Mouse (Mus musculus) hindbrain, embryonic 10.5 days (tissue): Measurements from ENCODE around the gene Dcpp3. TPM values are rescaled to one million over a fixed set of nuclear protein-coding genes. Genes with fewer than 3 reads are reported as not detected.
"Not testable (repeated sequence)": the region's sequence is repeated elsewhere in the genome, so short reads cannot be mapped to it uniquely, and the experiment has no call there.

ENCODE experiments used
- DNase-seq: peaks from one replicate; pipeline ENCODE4 v3.0.0-alpha.2; 2017; ENCODE audit warnings: low spot score
- H3K27ac ChIP-seq: fragments of 300-500 bp; sonication (generic); 2 replicates; pipeline ENCODE4 v1.5.1; 2016; ENCODE audit warnings: mild to moderate bottlenecking, moderate library complexity
- H3K27me3 ChIP-seq: fragments of 300-500 bp; sonication (generic); 2 replicates; pipeline ENCODE4 v1.6.1; 2016; ENCODE audit warnings: mild to moderate bottlenecking; ENCODE audit not compliant: poor library complexity, insufficient read depth, severe bottlenecking
- H3K36me3 ChIP-seq: fragments of 300-500 bp; sonication (generic); 2 replicates; pipeline ENCODE4 v1.6.1; 2016; ENCODE audit warnings: mild to moderate bottlenecking, moderate library complexity
- H3K4me1 ChIP-seq: fragments of 300-500 bp; sonication (generic); replicated peaks from 2 replicates; pipeline ENCODE4 v1.6.1; 2016; ENCODE audit warnings: mild to moderate bottlenecking
- H3K4me3 ChIP-seq: fragments of 300-500 bp; sonication (generic); 2 replicates; pipeline ENCODE4 v1.5.1; 2016; ENCODE audit warnings: mild to moderate bottlenecking, moderate library complexity
- H3K9me3 ChIP-seq: fragments of 300-500 bp; sonication (generic); 2 replicates; pipeline ENCODE4 v1.6.1; 2016; ENCODE audit warnings: mild to moderate bottlenecking, moderate library complexity
- WGBS: fragments of 180-500 bp; shearing (Covaris S2); methylation state at CpG from one replicate; pipeline ENCODE4 v1.1.7; 2016; 5-methylcytosine and 5-hydroxymethylcytosine counted together
- polyA plus RNA-seq: library from polyadenylated mRNA; unstranded; fragments of >200 nt; fragmentation: Nextera tagmentation; extraction: Ambion mirVana; gene quantifications from 2 replicates; pipeline ENCODE4 v1.2.1, GENCODE M21; 2016

The Dcpp3 gene
- polyA plus RNA-seq, result not detected in 2 replicates

DNA sequence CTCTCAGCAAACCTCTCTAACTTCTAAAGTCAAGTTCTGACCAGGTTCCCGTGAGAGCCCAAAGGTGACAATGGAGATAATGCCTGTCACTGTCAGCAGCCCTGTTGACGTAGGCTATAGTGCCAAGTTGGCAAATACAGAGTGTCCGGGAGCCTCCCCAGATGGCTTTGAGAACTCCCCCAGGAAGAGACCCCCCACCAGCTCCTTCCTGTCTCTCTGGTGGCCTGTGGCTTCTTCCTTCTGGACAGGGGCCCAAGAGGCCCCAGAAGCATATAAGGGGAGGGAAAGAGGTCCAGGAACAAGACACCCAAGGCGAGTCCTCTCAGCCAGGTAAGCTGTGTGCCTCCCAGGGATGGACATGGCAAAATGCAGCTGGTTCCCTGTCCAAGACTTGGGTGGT lies at the start of gene Dcpp3:
Gene Dcpp3, plus strand, starts transcription at position 301 of the 400 bp plus-strand sequence.
- not testable (repeated sequence) for H3K4me3 ChIP-seq, H3K36me3 ChIP-seq, H3K4me1 ChIP-seq, DNase-seq, H3K27ac ChIP-seq, H3K27me3 ChIP-seq, H3K9me3 ChIP-seq
- 81% methylated on average over 4 of the region's 4 CpGs for WGBS

DNA sequence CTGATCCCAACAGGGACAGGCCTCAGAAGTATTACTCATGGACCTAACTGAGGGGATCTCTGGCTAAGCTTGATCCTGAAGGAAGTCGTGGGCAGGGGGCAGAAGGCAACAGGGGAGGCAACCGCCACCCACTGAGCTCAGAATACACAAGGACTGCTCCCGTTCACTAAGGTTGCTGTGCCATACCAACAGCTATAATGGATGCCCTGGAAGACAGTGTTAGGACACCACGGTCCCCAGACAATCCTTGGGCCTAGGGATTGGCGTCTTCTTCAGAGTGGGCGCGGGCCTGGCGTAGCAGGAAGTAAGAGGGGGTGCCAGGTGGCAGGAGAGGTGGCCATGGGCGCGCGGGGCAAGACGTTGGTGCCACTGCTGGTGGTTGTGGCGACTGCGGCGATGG lies 49.5 kb upstream of the Dcpp3 start, which contains the start of gene Prss21:
Gene Prss21, plus strand, starts transcription at position 301 of the 400 bp plus-strand sequence.
- Histone ChIP-seq H3K36me3 (no peaks in the 10 kb centered on the region), H3K9me3 (0 out of 2 replicates have a peak, but pooled peaks cover 4% of the 10 kb centered on the region), H3K4me1 (0 out of 2 replicates have a peak, but pooled peaks cover 4% of the 10 kb centered on the region), H3K27ac (no peak within 1 kb of the TSS), H3K27me3 (no peaks in the 10 kb centered on the region), H3K4me3 (no peak within 1 kb of the TSS)
- WGBS, result 83% methylated on average over 15 of the region's 15 CpGs
- DNase-seq, result no peak

DNA sequence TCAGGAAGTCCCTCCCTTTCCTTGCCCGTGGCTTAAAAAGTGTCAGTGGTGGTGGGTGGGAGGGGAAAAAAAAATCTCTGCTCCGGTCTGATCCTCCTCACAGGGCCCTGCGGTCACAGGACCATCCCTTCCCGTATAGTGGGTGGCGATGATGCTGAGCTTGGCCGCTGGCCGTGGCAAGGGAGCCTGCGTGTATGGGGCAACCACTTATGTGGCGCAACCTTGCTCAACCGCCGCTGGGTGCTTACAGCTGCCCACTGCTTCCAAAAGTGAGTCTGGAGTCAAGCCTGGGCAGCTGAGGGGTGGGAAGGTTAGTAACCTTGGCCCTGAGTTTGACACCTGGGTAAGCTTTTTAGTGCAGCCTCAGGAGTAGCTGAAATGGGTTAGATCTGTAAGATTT lies 48.7 kb upstream of the Dcpp3 start:
- no peak for DNase-seq
- Histone ChIP-seq H3K27me3 (no peaks in the 10 kb centered on the region), H3K4me1 (0 out of 2 replicates have a peak, but pooled peaks cover 4% of the 10 kb centered on the region), H3K9me3 (0 out of 2 replicates have a peak, but pooled peaks cover 4% of the 10 kb centered on the region), H3K36me3 (no peaks in the 10 kb centered on the region), H3K4me3 (no peak overlapping the region), H3K27ac (no peak overlapping the region)
- 90% methylated on average over 11 of the region's 11 CpGs for WGBS

DNA sequence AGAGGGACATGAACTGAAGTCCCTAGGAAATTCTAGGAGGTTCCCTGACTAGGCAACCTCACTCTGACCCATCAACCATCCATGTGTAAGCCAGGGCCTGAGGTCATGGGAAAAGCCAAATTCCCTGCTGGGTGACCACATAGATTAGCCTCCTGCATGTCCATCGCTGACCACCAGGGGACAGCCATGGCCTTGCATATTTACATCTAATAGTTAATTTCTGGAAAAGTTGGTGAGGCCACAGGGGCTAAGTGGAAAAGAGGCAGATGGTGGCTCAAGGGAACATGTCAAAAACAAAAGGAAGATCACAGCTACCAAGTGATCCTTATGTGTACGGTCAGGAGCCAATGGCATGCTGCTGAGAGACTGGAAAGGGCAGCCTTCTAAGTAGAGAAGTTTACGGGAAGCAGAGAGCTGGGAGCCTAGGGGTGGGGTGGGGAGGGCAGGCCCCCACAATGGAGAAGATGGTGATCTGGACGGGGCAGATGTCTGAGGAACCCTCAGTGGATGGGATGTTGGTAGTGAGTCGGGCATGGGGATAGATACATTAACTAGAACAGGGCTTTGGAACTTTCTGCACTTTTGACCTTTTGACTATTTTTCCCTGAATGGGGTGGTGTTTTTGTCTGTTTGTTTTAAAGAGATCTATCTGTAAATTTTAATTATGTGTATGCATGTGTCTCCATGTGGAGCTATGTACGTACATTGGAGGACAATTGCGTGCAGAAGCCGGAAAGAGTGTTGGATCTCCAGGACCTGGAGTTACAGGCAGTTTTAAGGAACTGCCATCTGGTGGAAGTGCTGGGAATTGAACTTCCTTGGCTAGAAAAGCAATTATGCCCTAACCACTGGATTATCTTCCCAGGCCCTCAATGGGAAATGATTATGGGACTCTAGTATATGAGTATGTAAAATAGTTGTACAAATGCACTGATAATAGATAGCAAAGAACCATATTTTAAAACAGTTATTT lies 43.1 kb upstream of the Dcpp3 start:
- Histone ChIP-seq H3K27me3 (no peaks in the 10 kb centered on the region), H3K9me3 (no peaks in the 10 kb centered on the region), H3K27ac (no peak overlapping the region), H3K4me3 (no peak overlapping the region), H3K4me1 (peaks cover 7% of the 10 kb centered on the region; the same call in 1 of the 2 replicates), H3K36me3 (no peaks in the 10 kb centered on the region)
- peak; percentile 69 for DNase-seq
- WGBS, result 53% methylated on average over 8 of the region's 8 CpGs

DNA sequence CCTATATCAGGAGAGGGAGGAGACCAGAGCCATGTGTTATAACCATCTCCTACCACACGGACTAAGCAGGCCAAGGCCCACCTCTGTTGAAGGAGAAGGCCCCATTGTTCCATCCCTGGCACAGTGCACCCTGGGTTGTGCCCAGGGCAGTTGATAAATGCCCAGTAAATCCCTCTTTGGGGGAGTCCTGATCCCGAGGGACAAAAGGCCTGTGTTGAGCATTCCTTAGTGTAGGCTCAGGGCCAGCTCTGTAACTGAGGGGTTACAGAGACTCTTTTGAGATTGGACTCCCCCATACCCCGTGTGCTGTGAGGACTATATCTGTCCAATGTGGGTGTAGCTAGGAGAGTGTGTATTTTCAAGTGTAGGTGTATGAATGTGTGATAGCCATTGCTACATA lies 40.5 kb upstream of the Dcpp3 start:
- H3K27me3 ChIP-seq, result no peaks in the 10 kb centered on the region
- peaks cover 2% of the 10 kb centered on the region; the same call in 1 of the 2 replicates for H3K4me1 ChIP-seq
- H3K4me3 ChIP-seq, result no peak overlapping the region
- H3K9me3 ChIP-seq, result no peaks in the 10 kb centered on the region
- 64% methylated on average over 3 of the region's 3 CpGs for WGBS
- H3K36me3 ChIP-seq, result no peaks in the 10 kb centered on the region
- H3K27ac ChIP-seq, result no peak overlapping the region
- DNase-seq, result no peak

DNA sequence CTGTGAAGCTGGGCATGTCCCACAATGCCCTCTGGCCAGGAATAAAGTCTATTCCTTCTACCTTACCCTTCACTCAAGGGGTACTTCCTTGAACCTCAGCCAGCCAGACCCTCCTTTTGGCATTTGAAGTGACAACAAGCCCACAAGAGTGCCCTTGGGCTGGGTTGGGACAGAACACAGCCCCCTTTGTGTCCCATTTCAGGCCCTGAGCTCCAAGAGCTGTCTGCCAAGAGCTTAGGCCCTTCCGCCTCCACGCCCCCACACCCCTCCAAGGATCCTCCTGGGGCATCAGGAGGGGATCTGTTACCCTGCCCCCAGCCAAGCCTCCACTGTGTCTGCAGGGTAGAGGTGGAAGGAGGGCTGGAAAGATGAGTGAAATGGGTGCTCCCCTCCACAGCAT lies 40.1 kb upstream of the Dcpp3 start:
- DNase-seq, result no peak
- Histone ChIP-seq H3K4me3 (no peak overlapping the region), H3K27ac (no peak overlapping the region), H3K4me1 (peaks cover 2% of the 10 kb centered on the region; the same call in 1 of the 2 replicates), H3K9me3 (no peaks in the 10 kb centered on the region), H3K27me3 (no peaks in the 10 kb centered on the region), H3K36me3 (no peaks in the 10 kb centered on the region)
- 83% methylated on average over 2 of the region's 2 CpGs for WGBS

DNA sequence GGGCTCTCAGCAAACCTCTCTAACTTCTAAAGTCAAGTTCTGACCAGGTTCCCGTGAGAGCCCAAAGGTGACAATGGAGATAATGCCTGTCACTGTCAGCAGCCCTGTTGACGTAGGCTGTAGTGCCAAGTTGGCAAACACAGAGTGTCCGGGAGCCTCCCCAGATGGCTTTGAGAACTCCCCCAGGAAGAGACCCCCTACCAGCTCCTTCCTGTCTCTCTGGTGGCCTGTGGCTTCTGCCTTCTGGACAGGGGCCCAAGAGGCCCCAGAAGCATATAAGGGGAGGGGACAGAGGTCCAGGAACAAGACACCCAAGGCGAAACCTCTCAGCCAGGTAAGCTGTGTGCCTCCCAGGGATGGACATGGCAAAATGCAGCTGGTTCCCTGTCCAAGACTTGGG lies 36.7 kb upstream of the Dcpp3 start, which contains the start of the genes Dcpp1 and Dcpp2:
Gene Dcpp1, plus strand, starts transcription at position 301 of the 400 bp plus-strand sequence.
Gene Dcpp2, plus strand, starts transcription at position 305 of the 400 bp plus-strand sequence.
- 78% methylated on average over 4 of the region's 4 CpGs for WGBS

DNA sequence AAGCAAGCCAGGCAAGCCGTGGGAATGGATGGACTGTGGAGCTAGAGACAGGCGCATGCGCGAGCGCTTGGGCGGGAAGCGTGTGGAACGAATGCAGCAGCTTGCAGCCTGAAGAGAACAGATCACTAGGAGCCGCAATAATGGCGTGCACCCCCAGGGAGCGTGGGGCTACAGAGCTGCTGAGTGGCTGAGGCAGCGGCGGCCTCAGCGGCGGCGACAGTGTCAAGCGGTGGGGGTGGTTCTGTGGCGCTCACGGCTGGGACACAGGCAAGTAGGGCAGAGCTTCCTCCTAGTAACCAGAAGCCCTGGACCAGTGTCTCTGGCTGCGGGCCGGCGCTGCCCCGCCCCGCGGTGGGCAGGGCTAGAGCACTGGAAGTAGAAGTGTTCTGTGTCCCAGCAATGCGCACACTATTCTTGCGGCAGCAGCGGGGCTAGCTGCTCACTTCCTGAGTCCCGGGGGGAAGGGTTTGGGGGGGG lies 7.3 kb downstream of the Dcpp3 start:
- peak overlapping the region; percentile 95 for H3K27ac ChIP-seq
- peaks cover 10% of the 10 kb centered on the region for H3K4me1 ChIP-seq
- 0 out of 2 replicates have a peak, but pooled peaks cover 3% of the 10 kb centered on the region for H3K27me3 ChIP-seq
- peak overlapping the region; percentile 63 for H3K4me3 ChIP-seq
- no peaks in the 10 kb centered on the region for H3K36me3 ChIP-seq
- H3K9me3 ChIP-seq, result no peaks in the 10 kb centered on the region
- peak; percentile 95 for DNase-seq
- under 1% methylated on average over 29 of the region's 29 CpGs for WGBS

More for the DNA sequence above, 36.7 kb upstream of the Dcpp3 start, which contains the start of the genes Dcpp1 and Dcpp2:
- H3K36me3 ChIP-seq, H3K9me3 ChIP-seq, H3K27ac ChIP-seq, H3K27me3 ChIP-seq, H3K4me3 ChIP-seq, H3K4me1 ChIP-seq, DNase-seq: not testable (repeated sequence)

DNA sequence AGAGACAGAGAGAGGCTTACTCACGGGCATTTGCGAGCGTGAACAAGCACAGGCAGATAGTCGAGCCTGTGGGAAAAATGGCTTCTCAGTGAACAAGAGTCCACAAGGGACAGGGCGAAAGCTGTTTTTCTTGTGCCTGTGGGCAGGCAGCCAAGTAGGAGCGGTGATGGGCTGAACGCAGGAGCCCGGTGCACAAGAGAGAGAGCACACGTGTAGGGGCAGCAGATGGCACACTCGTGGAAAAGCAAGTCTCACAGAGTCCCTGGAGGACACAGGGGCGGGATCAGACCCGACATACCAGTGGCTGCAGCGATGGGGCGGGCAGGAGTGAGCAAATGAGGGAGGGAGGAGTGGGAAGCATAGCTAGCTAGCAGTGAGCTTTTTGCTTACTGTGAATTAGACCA lies 7.8 kb downstream of the Dcpp3 start:
- peak; percentile 73 for DNase-seq
- WGBS, result under 1% methylated on average over 14 of the region's 14 CpGs
- H3K27me3 ChIP-seq, result 0 out of 2 replicates have a peak, but pooled peaks cover 3% of the 10 kb centered on the region
- peak overlapping the region; percentile 95 for H3K27ac ChIP-seq
- no peaks in the 10 kb centered on the region for H3K36me3 ChIP-seq
- no peaks in the 10 kb centered on the region for H3K9me3 ChIP-seq
- peaks cover 10% of the 10 kb centered on the region for H3K4me1 ChIP-seq
- peak overlapping the region; percentile 63 for H3K4me3 ChIP-seq

DNA sequence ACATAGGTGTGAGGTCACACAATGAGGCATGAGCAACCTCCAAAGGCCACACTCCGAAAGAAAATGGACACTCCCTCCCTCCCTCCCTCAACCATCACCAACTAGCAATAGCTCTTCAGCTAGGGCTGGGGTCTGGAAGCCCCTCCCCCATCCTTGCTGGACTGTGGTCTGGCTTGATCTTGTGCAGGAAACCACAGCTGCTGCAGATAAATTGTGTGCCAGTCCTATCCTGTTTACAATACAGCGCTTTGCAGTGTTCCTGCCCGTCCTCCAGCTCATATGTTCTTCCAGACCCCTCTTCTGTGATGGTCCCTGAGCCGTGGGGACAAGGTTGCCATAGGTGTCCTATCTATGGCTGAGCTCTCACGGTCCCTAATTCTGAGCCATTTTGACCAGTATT lies 13.9 kb downstream of the Dcpp3 start:
- Histone ChIP-seq H3K27me3 (no peaks in the 10 kb centered on the region), H3K9me3 (no peaks in the 10 kb centered on the region), H3K27ac (no peak overlapping the region), H3K36me3 (no peaks in the 10 kb centered on the region), H3K4me1 (no peaks in the 10 kb centered on the region), H3K4me3 (no peak overlapping the region)
- no peak for DNase-seq
- 88% methylated on average over 5 of the region's 5 CpGs for WGBS

DNA sequence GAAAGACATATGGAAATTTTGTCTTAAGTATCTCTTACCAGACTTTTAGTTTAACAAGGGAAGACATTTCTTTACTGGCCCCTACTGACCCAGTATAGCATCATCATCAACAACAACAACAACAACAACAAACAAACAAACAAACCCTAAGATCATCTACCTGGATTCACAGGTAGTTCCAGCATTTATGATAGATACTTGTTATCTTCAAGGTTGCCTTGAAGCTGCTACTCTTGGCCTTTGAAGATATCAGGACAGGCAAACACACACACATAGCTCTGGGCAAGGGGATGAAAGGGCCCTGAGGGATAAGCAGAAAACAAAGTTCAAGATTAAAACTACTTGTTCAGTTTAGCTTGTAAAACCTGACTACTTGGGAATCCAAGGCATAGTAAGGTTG lies 24.1 kb downstream of the Dcpp3 start, which contains the start of gene Sbp:
Gene Sbp, plus strand, starts transcription at position 301 of the 400 bp plus-strand sequence.
- Histone ChIP-seq H3K4me3 (no peak within 1 kb of the TSS), H3K4me1 (no peaks in the 10 kb centered on the region), H3K27ac (no peak within 1 kb of the TSS), H3K9me3 (no peaks in the 10 kb centered on the region), H3K36me3 (no peaks in the 10 kb centered on the region), H3K27me3 (no peaks in the 10 kb centered on the region)
- no peak for DNase-seq

DNA sequence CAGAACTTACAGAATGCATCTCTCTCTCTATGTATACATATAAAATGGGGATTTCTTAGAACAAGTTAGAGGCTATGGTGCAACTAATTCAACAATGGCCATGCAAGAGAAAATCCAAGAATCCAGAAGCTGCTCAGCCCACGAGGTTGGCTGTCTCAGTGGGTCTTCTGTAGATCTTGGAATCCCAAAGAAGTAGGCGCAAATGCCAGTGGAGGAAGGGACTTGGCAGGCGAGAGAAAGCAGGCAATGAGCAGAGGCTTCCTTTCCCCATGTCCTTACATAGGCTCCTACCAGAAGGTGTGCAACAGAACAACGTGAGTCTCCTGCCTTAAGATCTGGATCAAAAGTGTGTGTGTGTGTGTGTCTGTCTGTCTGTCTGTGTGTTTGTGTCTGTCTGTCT lies 30.2 kb downstream of the Dcpp3 start:
- H3K4me1 ChIP-seq, H3K9me3 ChIP-seq, H3K4me3 ChIP-seq, H3K27me3 ChIP-seq, DNase-seq, H3K36me3 ChIP-seq, H3K27ac ChIP-seq: not testable (repeated sequence)
- WGBS, result 82% methylated on average over 4 of the region's 4 CpGs

DNA sequence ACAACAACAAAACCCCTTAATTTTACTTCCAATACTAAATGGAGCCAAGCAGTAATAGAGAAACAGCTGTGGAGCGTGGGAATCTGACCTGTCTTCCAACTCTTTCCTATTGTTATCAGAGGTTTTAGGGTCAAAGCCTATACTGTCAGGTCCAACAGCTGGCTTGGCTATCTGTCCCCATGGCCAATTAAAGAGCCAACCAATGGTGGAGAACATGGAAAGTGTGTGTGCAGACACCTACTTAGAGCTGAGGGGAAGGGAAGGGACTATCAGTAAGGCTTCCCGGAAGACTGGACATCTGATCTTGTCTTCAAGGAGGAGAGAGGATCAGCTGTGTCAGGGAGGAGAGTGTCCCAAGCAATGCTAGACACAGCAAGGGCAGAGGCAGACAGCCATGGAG lies 31.8 kb downstream of the Dcpp3 start:
- Histone ChIP-seq H3K9me3 (no peaks in the 10 kb centered on the region), H3K4me1 (no peaks in the 10 kb centered on the region), H3K36me3 (no peaks in the 10 kb centered on the region), H3K27ac (no peak overlapping the region), H3K27me3 (no peaks in the 10 kb centered on the region), H3K4me3 (no peak overlapping the region)
- DNase-seq, result no peak
- WGBS, result 84% methylated on average over 2 of the region's 2 CpGs
